Mouse (Mus musculus) naive thymus-derived CD4-positive, alpha-beta T cell, adult 2 months (primary cell): Measurements from ENCODE around the gene Tmem212.

Experiments used
- DNase-seq: peaks from one replicate; pipeline ENCODE4 v3.0.0-alpha.2; 2011; ENCODE audit warnings: low read depth

Gene Tmem212

DNA sequence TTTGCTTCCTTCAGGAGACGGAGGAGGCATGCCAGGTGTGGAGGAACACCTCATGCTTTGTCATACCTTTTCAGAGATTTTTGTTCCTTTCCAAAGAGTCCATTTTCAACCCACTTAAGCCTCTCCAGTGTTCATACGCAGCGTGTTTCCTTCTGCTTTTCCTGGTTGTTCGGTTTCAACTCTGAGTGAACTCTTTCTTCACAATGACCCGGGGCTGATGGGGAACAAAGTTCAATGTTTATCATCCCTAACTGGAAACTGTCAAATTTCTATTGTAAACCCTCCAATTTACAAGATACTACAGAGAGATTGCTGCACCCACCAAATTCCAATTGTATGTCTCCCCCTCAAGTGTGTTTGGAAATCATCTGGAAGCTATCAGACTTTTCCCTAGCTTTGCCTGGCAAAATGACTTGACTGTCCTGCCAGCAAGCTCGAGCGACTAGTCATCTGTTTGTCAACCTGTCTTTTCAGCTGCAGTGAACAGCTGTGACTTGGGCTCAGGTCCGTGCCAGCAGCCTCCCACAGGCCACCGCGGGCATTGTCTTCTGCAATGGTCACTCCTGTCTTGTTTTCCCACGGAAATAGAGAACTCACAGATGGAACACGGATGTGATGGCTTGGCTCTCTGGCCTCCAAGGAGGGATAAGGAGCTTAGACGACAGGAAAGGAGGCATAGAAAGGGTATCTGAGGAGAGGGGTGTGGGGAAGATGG, 3.0 kb upstream of the Tmem212 start:
- no peak for DNase-seq

DNA sequence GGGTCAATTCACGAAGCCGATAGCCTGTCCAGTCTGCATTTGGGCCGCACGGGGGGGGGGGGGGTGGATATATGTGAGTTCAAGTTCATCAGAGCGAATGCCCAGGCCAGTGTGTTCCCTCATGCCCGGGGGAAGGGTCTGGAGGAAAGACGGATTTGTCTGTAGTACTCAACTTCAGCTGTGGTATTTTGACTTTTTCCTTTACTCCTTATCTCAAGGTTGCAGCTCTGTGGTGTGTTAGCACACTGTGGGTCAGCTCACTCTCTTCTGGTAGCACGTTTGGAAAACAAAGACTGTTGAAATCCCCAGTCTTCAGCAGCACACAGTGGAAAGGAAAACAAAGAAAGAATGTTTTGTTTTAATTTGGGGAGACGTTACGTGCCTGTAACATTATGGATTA, 2.0 kb upstream of the Tmem212 start:
- DNase-seq: no peak

DNA sequence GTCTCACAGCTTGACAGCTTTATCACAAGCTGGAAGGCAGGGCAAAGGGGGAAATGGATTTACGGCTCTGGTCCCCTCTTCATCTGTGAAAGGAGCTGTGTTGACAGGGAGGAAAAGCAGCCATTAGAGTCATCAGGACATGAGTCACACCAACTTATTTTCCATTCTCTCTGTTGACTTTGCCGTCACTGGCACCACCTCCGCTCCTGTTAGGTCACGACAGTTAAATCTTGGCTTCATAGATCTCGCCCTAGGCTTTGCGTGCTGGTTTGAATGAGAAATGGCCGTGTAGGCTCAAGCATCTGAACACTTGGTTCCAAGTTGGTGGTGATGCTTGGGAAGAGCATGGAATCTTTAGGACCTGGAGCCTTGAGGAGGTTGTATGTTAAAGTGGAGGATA, 9.6 kb downstream of the Tmem212 start:
- DNase-seq: no peak

DNA sequence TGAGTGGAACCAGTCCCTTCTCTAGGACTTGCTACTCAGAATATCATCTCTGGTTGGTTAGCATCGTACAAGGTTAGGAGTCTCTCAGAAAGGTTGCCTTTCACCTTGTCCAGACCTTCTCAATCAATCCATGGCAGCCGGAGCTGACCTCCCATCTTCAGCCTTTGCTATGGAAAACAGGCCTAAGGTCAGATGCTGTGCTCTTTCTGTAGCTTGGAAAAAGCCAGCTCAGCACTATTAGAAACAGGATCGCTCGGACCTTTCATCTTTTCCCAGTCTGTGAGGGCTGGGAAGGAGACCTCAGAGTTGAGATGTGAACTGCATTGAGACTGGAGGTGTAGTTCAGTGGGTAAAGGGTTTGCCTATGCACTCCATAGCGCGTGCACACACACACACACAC, 10.6 kb downstream of the Tmem212 start:
- DNase-seq: no peak

DNA sequence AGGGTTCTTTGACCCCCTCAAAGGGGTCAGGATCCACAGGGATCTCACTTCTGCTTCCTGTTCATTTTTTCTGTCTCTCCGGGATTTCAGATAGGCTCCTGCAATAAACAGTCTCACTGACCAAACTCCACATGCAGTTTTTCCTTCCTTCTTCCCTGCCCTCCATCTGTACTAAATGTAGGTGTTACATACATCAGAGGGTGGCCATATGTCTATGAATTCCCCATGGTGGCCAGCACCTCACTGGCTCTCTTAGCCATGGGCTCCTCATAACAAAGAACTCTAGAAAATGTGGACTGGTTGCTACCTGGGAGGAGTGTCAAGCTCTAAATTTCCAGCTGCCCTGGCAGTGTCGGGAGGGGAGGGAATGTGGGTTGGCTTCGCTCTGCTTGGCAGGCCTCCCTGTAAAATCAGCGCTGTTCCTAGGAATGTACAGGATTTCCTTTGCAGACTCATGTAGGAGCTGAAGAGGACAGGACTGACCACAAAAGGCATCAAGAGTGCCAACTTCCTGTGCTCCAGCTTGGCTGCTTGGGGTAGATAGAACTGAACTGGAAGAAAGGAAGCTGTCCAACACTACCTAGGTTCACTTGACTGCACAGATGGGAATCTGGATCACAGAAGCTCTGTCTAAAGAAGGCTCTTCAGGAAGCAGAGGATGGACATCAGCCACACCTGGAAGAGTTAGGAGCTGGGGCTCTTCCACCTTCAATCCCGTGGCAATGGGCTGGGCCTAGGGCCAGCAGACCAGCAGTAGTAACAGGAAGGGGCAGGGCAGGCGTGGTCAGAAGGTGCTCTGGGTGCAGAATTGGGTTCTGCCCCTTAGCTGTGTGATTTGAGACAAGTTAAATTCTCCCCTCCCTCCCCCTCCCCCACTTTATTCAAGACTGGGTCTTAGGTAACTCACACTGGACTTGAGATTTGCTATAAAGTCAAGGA, 14.0 kb downstream of the Tmem212 start:
- no peak for DNase-seq

DNA sequence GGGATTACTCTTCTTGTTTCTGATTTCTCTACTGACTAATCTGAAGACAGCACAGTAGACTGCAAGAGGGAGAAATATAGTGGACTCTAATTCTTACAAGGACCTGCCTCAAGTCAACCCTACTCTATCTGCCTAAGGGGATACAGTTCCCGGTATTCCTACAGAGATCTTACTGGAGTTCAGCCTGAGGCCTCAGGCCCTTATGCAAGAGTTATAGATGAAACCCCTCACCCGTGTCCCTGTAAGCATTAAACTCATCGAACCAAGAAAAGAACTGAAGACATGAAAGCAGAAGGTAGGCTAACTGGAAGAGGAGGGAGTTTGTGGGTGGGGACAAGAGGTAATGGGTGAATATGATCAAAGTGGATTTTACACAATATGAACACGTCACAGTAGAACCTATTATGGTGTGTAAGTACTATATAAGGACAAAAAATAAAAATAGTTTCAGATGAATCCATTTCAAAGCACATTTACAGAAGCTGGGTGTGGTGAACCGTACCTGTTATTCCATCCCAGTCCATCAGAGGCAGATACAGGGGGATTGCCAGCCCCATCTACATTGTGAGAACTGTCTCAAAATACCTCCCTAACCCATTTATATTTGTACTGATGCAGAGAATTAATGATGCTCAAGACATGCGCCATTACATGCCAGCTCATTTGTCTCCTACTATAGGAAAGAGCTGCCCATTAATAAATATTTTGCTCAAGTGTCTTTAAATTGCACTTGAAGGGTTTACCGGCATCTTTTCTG, 17.1 kb downstream of the Tmem212 start:
- DNase-seq: no peak

DNA sequence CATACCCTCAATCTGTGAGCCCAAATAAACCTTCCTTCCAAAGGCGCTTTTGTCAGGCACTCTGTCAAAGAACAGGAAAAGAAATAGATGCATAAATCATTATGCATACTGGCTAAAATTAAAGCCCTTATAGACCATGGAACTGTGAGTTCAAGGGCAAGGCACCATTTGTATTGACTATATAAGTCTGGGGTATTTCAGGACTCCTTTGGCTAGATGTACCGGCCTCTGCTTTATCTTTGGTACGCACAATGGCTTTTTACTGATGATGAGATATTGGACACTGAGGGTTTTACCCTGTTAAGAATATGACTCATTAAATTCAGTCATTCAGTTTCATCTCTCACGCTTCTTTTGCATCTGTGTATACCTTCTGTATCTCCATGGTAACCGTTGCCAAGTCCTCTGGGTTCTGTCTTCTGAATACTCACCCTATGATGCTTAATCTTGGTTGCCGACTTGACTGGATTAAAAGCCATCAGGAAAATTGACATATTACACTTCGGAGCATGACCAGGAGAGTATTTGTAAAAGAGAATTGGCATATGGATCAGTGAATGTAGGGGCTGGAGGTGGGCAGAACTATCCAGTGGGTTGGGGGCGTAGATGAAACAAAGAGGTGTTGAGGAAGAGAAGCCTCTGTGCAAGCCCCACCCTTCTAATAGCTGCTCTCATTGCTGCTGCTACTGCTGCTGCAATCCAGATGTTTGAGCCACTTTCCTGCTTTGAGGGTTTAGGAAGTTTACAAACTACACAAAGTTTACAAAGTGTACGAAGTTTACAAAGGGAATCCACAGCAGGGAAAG, 22.7 kb downstream of the Tmem212 start:
- no peak for DNase-seq

DNA sequence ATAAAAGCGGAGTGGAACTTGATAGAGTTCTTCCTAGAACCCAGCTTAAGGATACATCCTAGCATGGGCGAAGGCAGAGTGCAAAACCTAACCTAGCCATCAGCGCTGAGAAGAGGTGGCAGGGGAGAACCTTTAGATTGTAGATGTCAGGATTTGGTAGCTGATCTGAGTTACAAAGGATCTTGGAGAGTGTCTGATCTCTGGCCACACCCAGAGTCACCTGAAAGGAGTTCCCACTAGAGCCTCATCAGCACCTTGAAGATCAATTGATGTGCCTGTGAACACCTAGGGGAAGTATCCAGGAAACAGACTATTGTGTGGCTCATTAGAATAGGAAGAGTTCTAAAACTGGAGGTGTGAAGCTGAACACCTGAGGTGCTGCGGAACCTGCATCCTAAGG, 23.7 kb downstream of the Tmem212 start:
- no peak for DNase-seq

DNA sequence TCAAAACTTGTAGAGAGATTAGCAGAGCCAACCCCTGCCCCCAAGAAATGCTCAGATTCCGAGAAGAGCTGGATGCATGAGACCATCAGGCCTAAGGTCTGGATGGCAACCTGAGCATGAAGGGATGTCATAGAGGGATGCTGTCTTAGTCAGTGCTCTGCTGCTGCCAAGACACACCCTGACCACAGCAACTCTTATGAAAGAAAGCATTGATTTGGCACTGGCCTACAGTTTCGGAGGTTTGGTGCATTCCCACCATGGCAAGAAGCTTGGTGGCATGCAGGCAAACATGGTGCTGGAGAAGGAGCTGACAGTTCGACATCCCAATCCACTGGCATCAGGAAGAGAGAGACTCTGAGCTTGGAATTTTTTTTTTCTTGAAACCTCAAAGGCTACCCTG, 24.3 kb downstream of the Tmem212 start:
- no peak for DNase-seq

DNA sequence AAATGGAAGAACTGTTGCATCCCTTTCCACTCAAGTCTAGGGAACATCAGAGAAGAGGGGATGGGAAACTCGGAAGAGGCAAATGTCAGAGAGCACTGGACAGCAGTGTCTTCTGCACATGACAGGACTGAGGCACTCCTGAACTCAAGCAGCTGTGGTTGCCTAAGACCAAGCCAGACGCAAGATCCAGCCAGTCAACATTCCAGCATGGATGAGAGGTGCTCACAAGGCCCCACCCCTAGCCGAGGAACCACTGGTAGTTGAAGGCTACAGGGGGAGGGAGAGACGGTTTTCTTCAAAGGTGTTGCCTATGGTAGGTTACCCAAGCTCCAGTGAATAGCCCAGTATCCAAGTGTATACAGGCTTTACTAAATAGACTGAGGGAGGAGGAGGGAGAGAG, 24.8 kb downstream of the Tmem212 start:
- no peak for DNase-seq

DNA sequence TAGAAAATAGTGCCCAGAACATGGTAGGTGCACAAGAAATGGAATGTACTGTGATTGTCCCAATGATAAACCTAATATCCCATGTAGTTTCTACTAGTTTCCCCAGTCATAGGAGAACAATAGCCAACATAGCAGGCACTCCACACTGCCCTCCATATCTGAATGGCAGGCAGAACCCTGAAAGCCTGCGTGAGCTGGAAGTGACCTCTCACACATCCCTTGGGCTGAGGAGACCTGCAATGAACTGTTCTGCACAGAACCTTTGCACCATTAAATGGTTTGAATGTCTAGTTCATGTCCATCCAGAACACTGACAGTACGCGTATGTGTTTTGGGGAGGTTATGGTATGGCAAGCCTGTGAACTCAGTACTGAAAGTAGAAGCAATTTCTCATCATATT, 27.5 kb downstream of the Tmem212 start:
- DNase-seq: no peak

DNA sequence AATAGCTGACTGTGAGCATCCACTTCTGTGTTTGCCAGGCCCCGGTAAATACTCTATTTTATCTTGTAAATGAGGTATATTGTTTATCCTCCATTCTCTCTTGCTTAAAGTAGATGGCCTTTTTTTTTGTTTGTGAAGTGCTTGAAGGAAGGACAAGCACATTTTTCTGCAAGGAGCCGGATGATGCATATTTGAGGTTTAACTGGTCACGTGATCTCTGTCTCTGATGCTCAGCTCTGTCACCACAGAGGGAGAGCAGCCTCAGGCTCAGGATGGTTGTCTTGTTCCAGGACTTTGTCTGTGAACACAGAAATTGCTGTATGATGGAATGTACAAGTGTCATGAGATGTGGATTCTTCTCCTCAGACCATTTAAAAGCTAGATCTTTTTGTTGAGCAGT, 28.4 kb downstream of the Tmem212 start:
- DNase-seq: no peak

DNA sequence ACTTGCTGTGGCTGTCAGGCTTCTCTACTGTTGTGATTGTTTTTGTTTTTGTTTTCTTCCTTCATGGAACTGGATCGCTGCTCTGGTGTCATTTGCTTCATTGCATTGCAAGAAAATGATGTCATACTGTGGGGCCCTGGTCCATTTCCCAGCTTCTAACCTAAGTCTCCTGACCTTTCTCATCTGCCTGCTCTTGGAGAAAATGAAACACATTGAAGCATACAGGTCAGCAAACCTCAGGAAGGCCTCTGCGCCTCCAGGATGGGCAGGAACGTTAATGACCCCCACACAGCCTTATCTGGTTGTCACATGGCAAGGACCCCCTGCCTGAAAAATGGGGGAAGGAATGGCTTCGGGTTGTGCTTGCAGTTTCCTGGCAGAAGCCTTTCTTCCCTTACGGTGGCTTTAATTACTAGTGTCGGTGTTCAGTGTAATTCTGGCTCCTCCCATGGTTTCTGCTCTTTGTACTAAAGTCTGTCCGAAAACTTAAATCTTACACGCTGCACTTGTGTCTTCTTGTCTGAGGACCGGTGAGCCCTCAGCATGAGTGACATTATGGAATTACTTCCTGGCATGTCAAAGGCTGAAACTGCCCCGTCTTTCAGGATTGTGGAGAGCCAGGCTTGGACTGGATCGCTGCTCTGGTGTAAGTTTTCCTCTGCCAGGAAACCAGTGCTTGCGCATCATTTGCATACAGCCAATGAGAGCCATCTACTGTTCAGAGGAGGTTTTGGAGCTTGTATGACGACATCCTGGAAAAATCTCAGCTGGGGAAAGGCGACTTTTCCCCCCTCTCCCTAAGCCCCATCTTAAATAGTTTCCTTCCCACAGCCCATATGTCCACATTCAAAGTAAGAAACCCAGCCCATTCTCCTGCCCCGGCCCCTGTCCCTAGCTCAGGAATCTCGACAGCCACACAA, 33.1 kb downstream of the Tmem212 start:
- no peak for DNase-seq

DNA sequence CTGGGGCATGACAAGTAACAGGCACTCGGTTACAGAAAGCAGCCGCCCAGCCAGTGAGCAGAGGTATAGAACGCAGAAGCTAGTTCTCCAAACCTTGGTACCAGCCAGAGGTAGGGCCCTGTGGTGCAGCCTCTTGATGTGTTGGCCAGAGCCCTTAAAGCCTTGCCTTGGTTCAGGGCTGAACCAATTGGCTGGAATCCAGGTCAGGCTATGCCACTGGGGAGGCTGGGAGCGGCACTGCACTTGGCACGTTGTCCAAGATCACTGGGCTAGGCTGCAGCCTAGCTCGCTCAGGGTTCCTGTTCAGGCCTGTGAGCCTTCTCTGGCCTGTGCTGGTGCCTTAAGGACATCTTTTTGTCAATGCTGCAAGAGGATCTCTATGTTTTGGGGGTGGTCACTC, 34.6 kb downstream of the Tmem212 start:
- no peak for DNase-seq

DNA sequence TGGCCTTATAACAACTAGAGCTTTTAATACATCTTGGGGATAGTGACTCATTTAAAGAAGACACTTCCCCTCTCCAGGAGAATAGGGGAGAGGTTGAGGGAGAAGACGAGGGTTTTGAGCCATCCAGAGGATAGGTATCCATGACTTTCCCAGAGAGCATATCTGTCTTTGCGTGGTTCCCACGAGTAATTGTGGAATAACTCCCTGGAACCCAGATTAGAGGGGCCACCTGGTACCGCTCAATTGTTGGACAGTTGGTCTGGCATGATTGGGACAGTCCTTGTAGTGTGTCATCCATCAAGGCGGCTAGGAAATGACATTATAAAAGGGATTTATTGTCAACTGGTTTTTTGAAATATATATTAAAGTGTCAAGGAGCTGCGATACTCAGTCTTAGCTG, 35.1 kb downstream of the Tmem212 start:
- no peak for DNase-seq

DNA sequence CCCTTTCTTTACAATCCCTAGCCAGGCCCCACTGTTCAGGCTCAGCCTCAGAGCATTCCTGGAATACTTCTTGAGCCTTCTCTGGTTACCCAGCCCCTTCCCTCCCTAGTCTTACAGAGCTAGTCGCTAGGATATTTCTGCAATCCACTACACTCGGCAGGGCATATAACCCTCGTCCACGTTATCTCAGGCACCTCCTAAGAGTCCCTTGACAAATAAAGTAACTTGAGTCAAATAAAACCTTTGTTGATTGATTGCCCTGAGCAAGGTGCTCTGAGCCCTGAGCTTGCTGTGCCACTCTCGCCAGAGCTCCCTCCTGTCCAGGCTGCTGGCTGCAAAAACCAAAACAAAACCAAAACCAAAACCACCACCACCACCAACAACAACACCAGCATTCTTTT, 37.0 kb downstream of the Tmem212 start:
- DNase-seq: no peak

DNA sequence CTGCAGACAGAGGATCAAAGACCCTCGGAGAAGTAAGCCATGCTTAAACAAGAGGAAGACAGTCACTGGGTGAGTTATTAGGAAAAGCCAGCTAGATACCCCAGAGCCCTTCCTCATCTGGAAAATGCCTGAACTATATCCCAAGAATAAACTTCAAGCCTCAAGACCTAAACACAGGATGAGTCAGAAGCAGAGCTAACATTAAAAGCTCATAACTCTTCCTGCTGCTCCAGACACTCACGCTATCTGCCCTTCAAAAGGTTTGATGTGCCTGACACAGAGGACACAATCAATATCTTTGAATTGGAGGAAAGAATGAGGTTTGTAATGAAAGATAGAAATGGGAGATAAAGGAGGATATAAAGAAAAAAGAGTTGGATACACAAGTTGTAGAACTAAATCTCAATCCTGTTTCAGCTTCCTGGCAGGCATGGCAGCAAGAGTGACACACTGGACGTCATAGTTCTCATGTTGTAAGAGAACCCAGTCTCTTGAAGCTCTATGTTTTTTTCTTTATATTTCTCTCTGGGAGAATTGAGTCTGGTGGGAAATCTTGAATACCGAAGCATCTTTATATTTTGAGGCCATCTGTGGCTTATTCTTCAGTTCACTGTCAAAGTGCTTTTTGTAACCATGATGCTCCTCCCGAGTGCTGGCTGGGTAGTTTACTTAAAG, 37.6 kb downstream of the Tmem212 start:
- DNase-seq: no peak

DNA sequence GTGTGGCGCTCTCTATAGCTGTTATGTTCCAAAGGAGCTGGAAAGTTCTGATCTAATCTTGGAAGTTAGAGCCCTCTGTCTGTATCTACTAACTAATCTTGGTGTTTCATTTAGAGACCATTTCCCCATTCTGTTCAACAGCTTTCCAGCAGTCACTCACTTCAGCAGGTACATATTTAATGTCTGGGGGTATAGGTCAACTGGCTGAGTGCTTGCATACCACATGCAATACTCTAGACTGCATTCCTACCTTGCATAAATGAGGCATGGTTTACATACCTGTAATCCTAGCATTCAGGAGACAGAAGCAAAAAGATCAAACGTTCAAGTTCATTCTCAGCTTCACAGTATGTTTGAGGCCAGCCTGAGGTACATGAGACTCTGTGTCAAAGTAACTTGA, 39.9 kb downstream of the Tmem212 start:
- no peak for DNase-seq

DNA sequence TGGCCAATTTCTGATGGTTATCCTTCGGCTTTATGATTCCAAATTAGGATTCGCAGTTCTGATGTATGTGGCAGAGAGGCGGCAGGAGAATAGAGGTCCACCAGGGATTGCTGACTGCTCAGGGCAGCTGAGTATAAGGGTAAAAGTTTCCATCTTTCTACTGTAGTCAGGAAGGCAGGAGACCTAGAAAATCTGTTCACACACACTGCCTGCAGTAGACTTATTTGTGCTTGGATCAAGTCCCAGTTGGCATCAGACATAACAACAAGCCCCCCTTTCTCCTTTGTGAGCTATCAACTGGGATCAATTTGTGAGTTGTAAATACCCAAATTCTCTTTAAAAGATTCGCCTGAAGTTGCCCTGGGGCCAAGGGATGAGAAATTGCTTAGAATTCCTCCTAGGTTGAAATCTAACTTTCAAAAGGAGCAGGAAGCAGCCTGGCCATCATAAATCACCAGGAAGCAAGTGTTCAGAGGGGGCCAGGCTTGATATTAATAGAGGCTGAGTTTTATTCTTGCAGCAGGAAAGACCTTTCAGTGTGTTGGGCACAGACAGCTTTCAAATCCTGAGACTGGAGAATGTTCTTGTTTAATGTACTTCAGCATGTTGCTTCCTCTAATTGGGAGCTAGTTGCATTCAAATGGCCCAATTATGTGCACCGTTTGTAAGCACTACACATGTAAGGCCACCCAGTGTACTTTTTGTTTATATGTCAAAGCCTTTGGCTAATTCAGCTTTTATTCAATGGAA, 41.6 kb downstream of the Tmem212 start:
- DNase-seq: no peak

DNA sequence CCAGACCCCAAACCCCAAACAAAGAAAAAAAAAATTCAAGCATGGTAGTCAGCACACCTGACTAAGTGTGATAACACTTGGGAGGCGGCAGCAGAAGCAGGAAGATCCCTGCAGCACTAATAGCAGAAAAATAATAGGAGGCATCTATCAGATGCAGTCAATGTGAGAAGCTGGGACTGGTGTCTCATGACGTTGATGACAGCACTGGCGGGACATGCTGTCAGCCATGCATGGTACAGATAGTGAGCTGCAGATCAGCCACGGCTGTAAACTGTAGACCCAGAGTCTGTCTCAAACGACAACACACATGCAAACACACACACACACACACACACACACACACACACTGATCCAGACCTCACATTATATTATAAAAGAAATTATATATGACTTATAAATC, 52.9 kb downstream of the Tmem212 start:
- no peak for DNase-seq
